Mouse (Mus musculus) bone marrow, adult 2 months (tissue): Measurements from ENCODE around the gene Plet1. TPM values are rescaled to one million over a fixed set of nuclear protein-coding genes. Genes with fewer than 3 reads are reported as not detected.
A peak's percentile ranks its signal among the peaks of the same experiment; 100 is the strongest.

Source experiments
- H3K27ac ChIP-seq: fragments of 200-500 bp; 2 replicates; pipeline ENCODE4 v1.5.1; 2012; ENCODE audit warnings: low read depth, mild to moderate bottlenecking, control low read depth, inconsistent platforms, low read length; ENCODE audit not compliant: control insufficient read depth, poor library complexity, insufficient read depth
- H3K4me1 ChIP-seq: fragments of 200-500 bp; 2 replicates; pipeline ENCODE4 v1.6.1; 2011; ENCODE audit warnings: low read length; ENCODE audit not compliant: control insufficient read depth, insufficient read depth
- H3K4me3 ChIP-seq: fragments of 200-500 bp; replicated peaks from 2 replicates; pipeline ENCODE3; 2011; ENCODE audit warnings: mild to moderate bottlenecking, low read depth, low read length, control low read depth; ENCODE audit not compliant: control insufficient read depth
- CTCF ChIP-seq: fragments of 200-500 bp; IDR thresholded peaks from 2 replicates; pipeline ENCODE4 v1.5.1; 2011; ENCODE audit warnings: low read length, control low read depth; ENCODE audit not compliant: control insufficient read depth, insufficient read depth
- POLR2A ChIP-seq: fragments of 200-500 bp; IDR thresholded peaks from 2 replicates; pipeline ENCODE4 v1.6.1; 2011; ENCODE audit warnings: low read depth, mild to moderate bottlenecking, control low read depth, low read length, borderline replicate concordance; ENCODE audit not compliant: control insufficient read depth
- WGBS: fragments of 180-500 bp; shearing (Covaris S2); methylation state at CpG from one replicate; pipeline ENCODE4 v1.1.7; 2018; 5-methylcytosine and 5-hydroxymethylcytosine counted together
- polyA plus RNA-seq: library from polyadenylated mRNA; stranded (reverse); fragments of >200 nt; gene quantifications from 2 replicates; pipeline ENCODE4 v1.2.4, GENCODE M21; 2011; ENCODE audit warnings: low replicate concordance; ENCODE audit not compliant: missing spikeins, insufficient read depth, insufficient read length

Plet1 gene
- polyA plus RNA-seq, 1 experiment: 1.5 TPM

DNA sequence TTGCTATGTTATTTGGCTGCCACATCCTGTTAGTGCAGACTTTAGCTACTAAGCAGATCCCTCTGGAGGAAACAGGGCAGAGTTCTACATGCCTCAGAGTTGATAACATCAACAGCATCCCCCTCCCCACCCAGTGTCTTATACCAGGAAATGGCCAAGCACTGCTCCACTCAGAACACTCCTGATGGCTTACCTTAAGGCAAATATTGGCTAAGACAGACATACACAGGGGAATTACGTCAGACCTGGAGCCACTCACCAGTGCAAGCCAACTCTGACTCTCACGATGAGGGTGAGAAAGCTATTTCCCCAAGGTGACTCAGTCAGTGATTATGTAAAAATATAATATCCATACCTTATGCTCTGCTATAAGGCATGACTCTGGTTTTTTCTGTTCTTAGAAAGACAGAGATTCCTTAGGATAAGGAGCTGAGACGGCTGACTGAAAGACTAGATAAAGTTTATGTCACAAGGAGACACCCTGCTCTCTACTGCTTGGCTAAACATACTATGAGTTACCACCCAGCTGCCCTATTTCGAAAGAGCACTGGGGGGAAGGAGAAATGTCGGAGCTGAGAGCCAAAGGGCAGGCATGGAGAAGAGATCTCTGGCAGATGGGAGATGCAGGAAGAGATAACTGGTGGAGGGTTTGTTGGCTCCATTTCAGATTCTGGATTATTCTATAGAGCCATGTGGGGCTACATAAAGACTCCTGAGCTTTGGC lies 23.8 kb upstream of the Plet1 start:
- no peak for TF ChIP-seq POLR2A
- no peak for TF ChIP-seq CTCF
- 23% methylated on average over 5 of the region's 5 CpGs for WGBS
- peaks cover 5% of the 10 kb centered on the region; the same call in 1 of the 2 replicates for H3K4me1 ChIP-seq
- no peak overlapping the region; the same call in 1 of the 2 replicates for H3K27ac ChIP-seq
- no peak overlapping the region for H3K4me3 ChIP-seq

- H3K27ac ChIP-seq: peak overlapping the region; percentile 4; the same call in 1 of the 2 replicates
- 46% methylated on average over 13 of the region's 13 CpGs for WGBS
- TF ChIP-seq POLR2A: no peak
- no peak for TF ChIP-seq CTCF
- peaks cover 5% of the 10 kb centered on the region; the same call in 1 of the 2 replicates for H3K4me1 ChIP-seq
- no peak overlapping the region for H3K4me3 ChIP-seq
These were observed 23.0 kb upstream of the Plet1 start for GRCm38 (mm10) chr9:50471181-50471901.

GRCm38 (mm10) chr9:50475318-50475717 lies 19.0 kb upstream of the Plet1 start:
- Histone ChIP-seq H3K27ac (no peak overlapping the region), H3K4me1 (peaks cover 8% of the 10 kb centered on the region; the same call in 1 of the 2 replicates), H3K4me3 (no peak overlapping the region)
- WGBS: 86% methylated on average over 7 of the region's 7 CpGs
- TF ChIP-seq CTCF (no peak), POLR2A (no peak)

- Histone ChIP-seq H3K27ac (no peak overlapping the region), H3K4me1 (peaks cover 7% of the 10 kb centered on the region; the same call in 1 of the 2 replicates), H3K4me3 (no peak overlapping the region)
- 77% methylated on average over 8 of the region's 8 CpGs for WGBS
- TF ChIP-seq CTCF: no peak
- TF ChIP-seq POLR2A: no peak
These were observed 18.6 kb upstream of the Plet1 start for GRCm38 (mm10) chr9:50475745-50476144.

- Histone ChIP-seq H3K27ac (no peak overlapping the region), H3K4me1 (peaks cover 4% of the 10 kb centered on the region; the same call in 1 of the 2 replicates), H3K4me3 (no peak overlapping the region)
- WGBS: 63% methylated on average over 7 of the region's 7 CpGs
- TF ChIP-seq POLR2A (no peak), CTCF (no peak)
These were observed 17.7 kb upstream of the Plet1 start for GRCm38 (mm10) chr9:50476651-50477050.

DNA sequence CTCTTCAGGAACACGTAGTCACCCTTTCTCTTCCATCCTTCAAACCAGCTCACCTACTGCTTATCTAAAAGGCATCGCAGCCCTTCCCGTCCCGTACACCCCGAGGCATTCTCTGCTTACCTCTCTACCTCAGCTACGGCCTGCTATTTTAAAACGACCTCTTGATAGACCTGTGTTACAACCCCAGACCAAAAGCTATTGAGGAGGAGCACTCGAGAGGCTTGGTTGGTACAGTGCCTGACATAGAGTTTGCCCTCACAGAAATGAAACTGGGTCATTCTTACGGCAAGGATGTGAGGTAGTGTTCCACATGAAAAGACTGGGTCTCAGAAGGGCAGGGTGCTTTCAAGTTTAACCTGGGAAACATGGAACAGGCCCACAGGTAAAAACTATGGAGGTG lies 17.1 kb upstream of the Plet1 start:
- no peak overlapping the region for H3K4me3 ChIP-seq
- WGBS: 84% methylated on average over 9 of the region's 9 CpGs
- peaks cover 4% of the 10 kb centered on the region; the same call in 1 of the 2 replicates for H3K4me1 ChIP-seq
- no peak for TF ChIP-seq CTCF
- TF ChIP-seq POLR2A: no peak
- H3K27ac ChIP-seq: no peak overlapping the region

DNA sequence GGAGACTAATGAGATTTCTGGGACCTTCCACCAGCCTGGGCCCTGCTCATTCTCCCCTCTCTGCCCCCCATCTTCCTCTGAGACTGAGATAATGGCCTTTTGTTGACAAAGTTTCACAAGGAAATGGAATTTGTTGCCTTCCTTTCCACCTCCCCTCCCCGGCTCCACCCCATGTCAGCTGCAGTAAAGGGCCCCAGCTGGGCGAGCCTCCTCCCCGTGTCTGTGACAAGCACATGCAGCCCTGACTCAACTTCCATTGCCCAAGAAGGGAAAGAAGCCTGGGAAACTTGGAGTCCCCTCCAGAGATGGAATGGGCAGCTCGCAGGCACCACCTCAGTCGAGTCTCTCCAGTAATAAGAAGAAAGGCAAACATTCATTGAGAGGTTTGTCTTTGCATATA lies 15.5 kb upstream of the Plet1 start:
- 19% methylated on average over 5 of the region's 5 CpGs for WGBS
- Histone ChIP-seq H3K4me1 (peaks cover 6% of the 10 kb centered on the region), H3K27ac (peak overlapping the region; percentile 81), H3K4me3 (peak overlapping the region; percentile 22)
- TF ChIP-seq CTCF (no peak), POLR2A (no peak)

DNA sequence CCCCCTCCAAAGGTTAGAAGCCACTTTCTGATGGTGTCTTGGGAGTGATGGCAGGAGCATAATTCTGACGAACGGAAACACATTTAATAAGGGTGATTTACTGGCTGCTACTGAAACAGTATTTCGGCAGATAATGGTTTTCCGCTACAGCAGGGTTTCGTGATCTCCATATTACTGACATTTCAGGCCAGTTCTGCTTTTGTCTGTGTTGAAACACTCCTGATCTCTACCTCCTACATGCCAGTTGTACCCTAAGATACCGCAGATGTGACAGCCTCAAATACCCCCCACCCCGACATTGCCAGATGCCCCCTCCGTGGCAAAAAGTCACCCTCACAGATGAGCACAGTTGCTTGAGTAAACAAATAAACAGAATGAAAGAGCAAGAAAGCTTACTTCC lies 14.8 kb upstream of the Plet1 start:
- Histone ChIP-seq H3K4me1 (peaks cover 6% of the 10 kb centered on the region), H3K27ac (peak overlapping the region; percentile 81), H3K4me3 (peak overlapping the region; percentile 22)
- no peak for TF ChIP-seq CTCF
- no peak for TF ChIP-seq POLR2A
- 17% methylated on average over 8 of the region's 8 CpGs for WGBS

DNA sequence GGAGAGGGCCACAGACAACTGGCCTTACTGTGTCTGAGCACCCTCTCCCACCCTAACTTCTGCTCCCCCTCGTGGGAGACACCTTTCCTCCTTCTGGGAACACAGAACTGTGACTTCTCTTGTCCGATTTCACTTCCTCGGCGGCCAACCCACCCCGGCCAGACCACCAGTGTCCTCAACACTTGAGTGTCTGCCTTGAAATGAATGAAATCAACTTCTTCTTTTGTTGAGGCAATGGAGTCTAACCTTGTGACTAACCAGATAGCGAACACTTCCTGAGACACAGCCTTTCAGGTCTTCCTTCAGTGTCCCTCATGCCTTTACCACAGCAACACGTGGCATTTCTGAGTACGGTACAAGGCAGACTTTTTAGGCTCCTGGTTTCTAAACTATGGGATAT lies 11.6 kb upstream of the Plet1 start:
- no peak overlapping the region for H3K4me3 ChIP-seq
- H3K4me1 ChIP-seq: peaks cover 6% of the 10 kb centered on the region
- H3K27ac ChIP-seq: peak overlapping the region; percentile 62
- TF ChIP-seq POLR2A (no peak), CTCF (no peak)
- 29% methylated on average over 8 of the region's 8 CpGs for WGBS
